Mouse (Mus musculus): ENCODE measurements at regions not wholly inside any gene's neighbourhood (a gene's known extent, or its start where the extent isn't known, plus 50 kb on each side); places are given as distances from the start of the nearest gene placed in this dataset.

GRCm38 (mm10) chr17:73046985-73047384 lies 60.8 kb upstream of the Lclat1 start:
- DNase-seq (ENCODE audit: extremely low spot score, low spot score): no peak

GRCm38 (mm10) chr17:73048164-73048563 lies 59.6 kb upstream of the Lclat1 start:
- DNase-seq (ENCODE audit: extremely low spot score, low spot score): no peak

- DNase-seq (ENCODE audit: extremely low spot score, low spot score): no peak
Observed at GRCm38 (mm10) chr17:73052956-73053355, 54.8 kb upstream of the Lclat1 start.

- no peak for DNase-seq (ENCODE audit: extremely low spot score, low spot score)
Observed at GRCm38 (mm10) chr17:73053479-73054215, 54.1 kb upstream of the Lclat1 start.

- no peak for DNase-seq (ENCODE audit: extremely low spot score, low spot score)
Observed at GRCm38 (mm10) chr17:73054226-73054625, 53.6 kb upstream of the Lclat1 start.

GRCm38 (mm10) chr17:73055197-73055596 lies 52.6 kb upstream of the Lclat1 start:
- DNase-seq (ENCODE audit: extremely low spot score, low spot score): no peak

- no peak for DNase-seq (ENCODE audit: extremely low spot score, low spot score)
Observed at GRCm38 (mm10) chr17:73055611-73056010, 52.2 kb upstream of the Lclat1 start.

- DNase-seq (ENCODE audit: extremely low spot score, low spot score): no peak
Observed at GRCm38 (mm10) chr17:73056616-73057015, 51.2 kb upstream of the Lclat1 start.
